Mouse (Mus musculus) limb, embryonic 10.5 days (tissue): ENCODE measurements around the gene Drosha. TPM values are rescaled to one million over a fixed set of nuclear protein-coding genes. Genes with fewer than 3 reads are reported as not detected.
"Not testable (repeated sequence)": the region's sequence is repeated elsewhere in the genome, so short reads cannot be mapped to it uniquely, and the experiment has no call there.

Experiments used
- DNase-seq: peaks from one replicate; pipeline ENCODE4 v3.0.0-alpha.2; 2017; ENCODE audit warnings: low spot score
- H3K27ac ChIP-seq: fragments of 300-500 bp; sonication (generic); 2 replicates; pipeline ENCODE4 v1.5.1; 2016; ENCODE audit warnings: mild to moderate bottlenecking
- H3K27me3 ChIP-seq: fragments of 300-500 bp; sonication (generic); 2 replicates; pipeline ENCODE4 v1.6.1; 2016; ENCODE audit warnings: low read depth, mild to moderate bottlenecking; ENCODE audit not compliant: poor library complexity, severe bottlenecking
- H3K36me3 ChIP-seq: fragments of 300-500 bp; sonication (generic); 2 replicates; pipeline ENCODE4 v1.6.1; 2016; ENCODE audit warnings: mild to moderate bottlenecking, moderate library complexity
- H3K4me1 ChIP-seq: fragments of 300-500 bp; sonication (generic); 2 replicates; pipeline ENCODE4 v1.6.1; 2016
- H3K4me3 ChIP-seq: fragments of 300-500 bp; sonication (generic); 2 replicates; pipeline ENCODE4 v1.5.1; 2016; ENCODE audit warnings: mild to moderate bottlenecking, moderate library complexity
- H3K9me3 ChIP-seq: fragments of 300-500 bp; sonication (generic); replicated peaks from 2 replicates; pipeline ENCODE4 v1.6.1; 2016; ENCODE audit warnings: mild to moderate bottlenecking
- WGBS: fragments of 180-500 bp; shearing (Covaris S2); methylation state at CpG from one replicate; pipeline ENCODE4 v1.1.7; 2016; 5-methylcytosine and 5-hydroxymethylcytosine counted together
- polyA plus RNA-seq: library from polyadenylated mRNA; unstranded; fragments of >200 nt; fragmentation: Nextera tagmentation; extraction: Ambion mirVana; gene quantifications from 2 replicates; pipeline ENCODE4 v1.2.1, GENCODE M21; 2016

The Drosha gene
- polyA plus RNA-seq, 1 experiment from 2014 or later, result 82.4 TPM

- H3K36me3 ChIP-seq, result peaks cover 97% of the 10 kb centered on the region
Observed at GRCm38 (mm10) chr15:12900428-12901196, 76.0 kb downstream of the Drosha start.

GRCm38 (mm10) chr15:12901197-12901570, 76.6 kb downstream of the Drosha start:
- Histone ChIP-seq H3K4me1 (no peaks in the 10 kb centered on the region), H3K36me3 (peaks cover 97% of the 10 kb centered on the region), H3K9me3 (no peaks in the 10 kb centered on the region)

More at GRCm38 (mm10) chr15:12900428-12901196, 76.0 kb downstream of the Drosha start:
- no peak overlapping the region for H3K27ac ChIP-seq
- no peaks in the 10 kb centered on the region for H3K27me3 ChIP-seq
- WGBS, result 91% methylated on average over 18 of the region's 18 CpGs
- DNase-seq, result no peak
- H3K4me1 ChIP-seq, result no peaks in the 10 kb centered on the region
- H3K9me3 ChIP-seq, result no peaks in the 10 kb centered on the region
- no peak overlapping the region for H3K4me3 ChIP-seq

GRCm38 (mm10) chr15:12904442-12904841, 79.8 kb downstream of the Drosha start:
- Histone ChIP-seq H3K4me1 (no peaks in the 10 kb centered on the region), H3K27ac (no peak overlapping the region), H3K9me3 (no peaks in the 10 kb centered on the region), H3K36me3 (peaks cover 93% of the 10 kb centered on the region), H3K4me3 (no peak overlapping the region), H3K27me3 (no peaks in the 10 kb centered on the region)
- 91% methylated on average over 6 of the region's 6 CpGs for WGBS
- DNase-seq, result no peak

More at GRCm38 (mm10) chr15:12901197-12901570, 76.6 kb downstream of the Drosha start:
- 68% methylated on average over 8 of the region's 8 CpGs for WGBS
- DNase-seq, result no peak
- H3K27me3 ChIP-seq, result no peaks in the 10 kb centered on the region
- no peak overlapping the region for H3K4me3 ChIP-seq
- no peak overlapping the region for H3K27ac ChIP-seq

- H3K27me3 ChIP-seq, result no peaks in the 10 kb centered on the region
- no peak overlapping the region for H3K27ac ChIP-seq
- DNase-seq, result no peak
- no peaks in the 10 kb centered on the region for H3K9me3 ChIP-seq
- no peak overlapping the region for H3K4me3 ChIP-seq
- peaks cover 88% of the 10 kb centered on the region for H3K36me3 ChIP-seq
- no peaks in the 10 kb centered on the region for H3K4me1 ChIP-seq
- WGBS, result 92% methylated on average over 19 of the region's 19 CpGs
Observed at GRCm38 (mm10) chr15:12907962-12908719, 83.5 kb downstream of the Drosha start.

- H3K4me1 ChIP-seq, result no peaks in the 10 kb centered on the region
- H3K36me3 ChIP-seq, result peaks cover 88% of the 10 kb centered on the region
- DNase-seq, result no peak
- 90% methylated on average over 4 of the region's 4 CpGs for WGBS
- H3K4me3 ChIP-seq, result no peak overlapping the region
- H3K27ac ChIP-seq, result no peak overlapping the region
- H3K9me3 ChIP-seq, result no peaks in the 10 kb centered on the region
- H3K27me3 ChIP-seq, result no peaks in the 10 kb centered on the region
Observed at GRCm38 (mm10) chr15:12908720-12909028, 84.1 kb downstream of the Drosha start.

- Histone ChIP-seq H3K4me1 (no peaks in the 10 kb centered on the region), H3K27ac (no peak overlapping the region), H3K36me3 (peaks cover 88% of the 10 kb centered on the region), H3K27me3 (no peaks in the 10 kb centered on the region), H3K4me3 (no peak overlapping the region), H3K9me3 (no peaks in the 10 kb centered on the region)
- no peak for DNase-seq
- 86% methylated on average over 7 of the region's 7 CpGs for WGBS
Observed at GRCm38 (mm10) chr15:12909171-12909570, 84.6 kb downstream of the Drosha start.

GRCm38 (mm10) chr15:12911082-12911481, 86.5 kb downstream of the Drosha start:
- no peak for DNase-seq
- H3K36me3 ChIP-seq, result peaks cover 83% of the 10 kb centered on the region

GRCm38 (mm10) chr15:12916314-12916815, 91.8 kb downstream of the Drosha start:
- Histone ChIP-seq H3K27me3 (no peaks in the 10 kb centered on the region), H3K4me1 (no peaks in the 10 kb centered on the region), H3K9me3 (no peaks in the 10 kb centered on the region), H3K36me3 (peaks cover 89% of the 10 kb centered on the region), H3K4me3 (no peak overlapping the region), H3K27ac (no peak overlapping the region)
- no peak for DNase-seq
- WGBS, result 92% methylated on average over 10 of the region's 10 CpGs

More at GRCm38 (mm10) chr15:12911082-12911481, 86.5 kb downstream of the Drosha start:
- WGBS, result 89% methylated on average over 7 of the region's 7 CpGs
- H3K4me1 ChIP-seq, result no peaks in the 10 kb centered on the region
- no peaks in the 10 kb centered on the region for H3K9me3 ChIP-seq
- H3K4me3 ChIP-seq, result no peak overlapping the region
- H3K27me3 ChIP-seq, result no peaks in the 10 kb centered on the region
- no peak overlapping the region for H3K27ac ChIP-seq

- not testable (repeated sequence) for H3K27me3 ChIP-seq, H3K4me1 ChIP-seq, H3K4me3 ChIP-seq, H3K9me3 ChIP-seq, H3K27ac ChIP-seq, DNase-seq
- H3K36me3 ChIP-seq, result peaks cover 92% of the 10 kb centered on the region
- 93% methylated on average over 11 of the region's 11 CpGs for WGBS
Observed at GRCm38 (mm10) chr15:12919326-12919966, 94.8 kb downstream of the Drosha start.

- H3K27me3 ChIP-seq, result no peaks in the 10 kb centered on the region
- no peaks in the 10 kb centered on the region for H3K9me3 ChIP-seq
- H3K4me1 ChIP-seq, result no peaks in the 10 kb centered on the region
- H3K36me3 ChIP-seq, result peaks cover 97% of the 10 kb centered on the region
- no peak overlapping the region for H3K4me3 ChIP-seq
- no peak for DNase-seq
- no peak overlapping the region for H3K27ac ChIP-seq
- WGBS, result 93% methylated on average over 24 of the region's 24 CpGs
Observed at GRCm38 (mm10) chr15:12919967-12920870, 95.6 kb downstream of the Drosha start.

- H3K4me1 ChIP-seq, result no peaks in the 10 kb centered on the region
- no peaks in the 10 kb centered on the region for H3K9me3 ChIP-seq
- WGBS, result 90% methylated on average over 6 of the region's 6 CpGs
- H3K27me3 ChIP-seq, result no peaks in the 10 kb centered on the region
- H3K4me3 ChIP-seq, result no peak overlapping the region
- H3K36me3 ChIP-seq, result peaks cover 97% of the 10 kb centered on the region
- no peak for DNase-seq
- H3K27ac ChIP-seq, result no peak overlapping the region
Observed at GRCm38 (mm10) chr15:12921901-12922300, 97.3 kb downstream of the Drosha start.

- H3K36me3 ChIP-seq, result peaks cover 95% of the 10 kb centered on the region
- no peak for DNase-seq
- no peaks in the 10 kb centered on the region for H3K4me1 ChIP-seq
- H3K4me3 ChIP-seq, result no peak overlapping the region
- no peak overlapping the region for H3K27ac ChIP-seq
- H3K9me3 ChIP-seq, result no peaks in the 10 kb centered on the region
- no peaks in the 10 kb centered on the region for H3K27me3 ChIP-seq
- WGBS, result 93% methylated on average over 6 of the region's 6 CpGs
Observed at GRCm38 (mm10) chr15:12923826-12924225, 99.2 kb downstream of the Drosha start.
